Mouse (Mus musculus): Measurements from ENCODE around the gene Cldn4.

GRCm38 (mm10) chr5:134929988-134930387 is 16.7 kb downstream of the Cldn4 start:
- TF ChIP-seq CTCF (IDR thresholded peaks at IDR 0.05; ENCODE audit: low read depth) (no peak), EP300 (optimal IDR thresholded peaks at IDR 0.05) (no peak)

All from stomach, postnatal 0 days (tissue).